Mouse (Mus musculus) erythroblast, embryonic 14.5 days (primary cell): Measurements from ENCODE around the gene Mras.

Experiments
- GATA1 ChIP-seq: IDR thresholded peaks from 2 replicates; pipeline ENCODE4 v1.6.1; 2012; ENCODE audit warnings: low read length, inconsistent platforms, mixed read lengths
- TAL1 ChIP-seq: IDR thresholded peaks from 3 replicates; pipeline ENCODE4 v1.6.1; 2012; ENCODE audit warnings: low read length, inconsistent platforms, mixed read lengths

DNA sequence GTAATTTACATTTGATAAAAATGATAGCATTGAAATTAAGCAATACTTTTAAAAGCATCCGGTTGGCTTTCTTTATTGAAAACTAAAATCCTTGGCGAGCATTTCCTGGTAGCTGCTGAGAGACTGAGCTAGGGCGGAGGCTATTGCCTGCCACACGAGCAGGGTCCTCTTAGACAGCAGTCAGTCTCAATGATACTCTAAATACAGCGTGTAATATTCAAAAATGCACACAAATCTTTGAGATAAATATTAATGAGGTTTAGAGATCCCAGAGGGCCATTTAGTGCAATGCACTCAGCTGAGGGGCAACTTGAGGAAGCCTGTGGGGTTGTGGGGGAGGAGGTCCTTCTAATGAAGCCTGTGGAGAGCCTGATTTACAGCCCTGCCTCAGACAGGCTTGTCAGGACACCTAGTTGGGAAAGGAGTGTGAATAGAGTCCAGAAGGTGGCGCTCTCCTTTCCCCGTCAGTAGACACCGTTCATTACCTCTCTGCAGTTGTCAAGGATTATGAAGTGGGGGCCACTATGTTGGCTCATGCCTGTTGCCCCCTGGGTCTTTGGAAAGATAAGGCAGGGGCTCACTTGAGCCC is 7.5 kb upstream of the Mras start:
- TF ChIP-seq TAL1 (no peak), GATA1 (no peak)
